Mouse (Mus musculus): Measurements from ENCODE around the gene Scnm1. TPM values are rescaled to one million over a fixed set of nuclear protein-coding genes. Genes with fewer than 3 reads are reported as not detected.

The Scnm1 gene
- total and polyA plus RNA-seq, 3 experiments: 50.5 to 59.2 (median 53.1) TPM

DNA sequence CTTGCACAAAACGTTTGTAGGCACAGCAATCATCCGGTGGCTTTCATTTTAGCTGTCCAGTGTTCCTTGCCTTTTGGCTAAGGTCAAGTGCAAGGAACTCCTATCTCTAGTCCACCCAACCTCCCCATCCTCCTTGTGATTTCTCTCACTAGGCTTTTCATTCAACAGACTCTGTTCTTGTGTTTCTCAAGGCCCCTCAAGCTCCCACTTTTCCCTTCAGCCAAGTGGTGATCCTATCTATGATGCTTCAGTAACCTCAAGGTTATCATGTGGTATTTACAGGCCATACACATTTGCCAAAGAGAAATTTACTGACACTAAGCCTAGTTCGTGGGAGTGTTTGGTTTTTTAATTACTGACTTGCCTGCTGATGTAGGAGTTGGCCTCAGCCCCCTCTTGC lies 46.1 kb upstream of the Scnm1 start:
- Histone ChIP-seq H3K27ac (ENCODE audit: insufficient read depth, low read depth) (no peak overlapping the region), H3K9ac (ENCODE audit: insufficient read depth, low read depth) (no peak overlapping the region), H3K4me1 (ENCODE audit: control insufficient read depth in 1 of 2, insufficient read depth in 2 of 2) (peaks cover 6 to 21% of the 10 kb centered on the region in 2 experiments; a peak in 2 of 4 replicates), H3K79me2 (replicated peaks; ENCODE audit: control insufficient read depth, extremely low read depth, insufficient read depth, poor library complexity, severe bottlenecking) (no peaks in the 10 kb centered on the region), H3K4me2 (ENCODE audit: insufficient read depth, low read depth, poor library complexity, severe bottlenecking) (no peak overlapping the region), H3K27me3 (replicated peaks) (no peaks in the 10 kb centered on the region), H3K36me3 (replicated peaks in 1 of 2; ENCODE audit: control insufficient read depth in 1 of 2, insufficient read depth in 1 of 2, low read length in 1 of 2) (peaks cover 9 to 41% of the 10 kb centered on the region in 2 experiments), H3K4me3 (replicated peaks in 1 of 3; ENCODE audit: low read depth in 2 of 3, low read length in 2 of 3, poor library complexity in 1 of 3) (no peak overlapping the region), H3K9me3 (replicated peaks; ENCODE audit: low read length) (no peaks in the 10 kb centered on the region)
- DNase-seq (ENCODE audit: extremely low read depth): no peak
- in situ Hi-C loops (cut with MboI; ENCODE audit: low pct_ligation_motif_present, low pct_unique_long_range_greater_than_20kb, low sequenced_read_pairs) (no loop called here), dilution Hi-C loops (cut with MboI; ENCODE audit: extremely low pct_ligation_motif_present, extremely low pct_unique_long_range_greater_than_20kb, low sequenced_read_pairs) (no loop called here)
- TF ChIP-seq MAX (IDR thresholded peaks at IDR 0.05; ENCODE audit: low read length) (no peak), ZC3H11A (IDR thresholded peaks at IDR 0.05; ENCODE audit: low read depth, low read length) (no peak), MYC (IDR thresholded peaks at IDR 0.05; ENCODE audit: low read depth, low read length) (no peak), MXI1 (IDR thresholded peaks at IDR 0.05; ENCODE audit: low read depth, low read length) (no peak), CHD2 (IDR thresholded peaks at IDR 0.05; ENCODE audit: low read length) (no peak), MAFK (IDR thresholded peaks at IDR 0.05; ENCODE audit: insufficient replicate concordance, low read length) (no peak), CTCF (conservative IDR thresholded peaks at IDR 0.05 in 1 of 2, IDR thresholded peaks at IDR 0.05 in 1 of 2; ENCODE audit: low read depth in 2 of 2, low read length in 2 of 2) (no peak)

DNA sequence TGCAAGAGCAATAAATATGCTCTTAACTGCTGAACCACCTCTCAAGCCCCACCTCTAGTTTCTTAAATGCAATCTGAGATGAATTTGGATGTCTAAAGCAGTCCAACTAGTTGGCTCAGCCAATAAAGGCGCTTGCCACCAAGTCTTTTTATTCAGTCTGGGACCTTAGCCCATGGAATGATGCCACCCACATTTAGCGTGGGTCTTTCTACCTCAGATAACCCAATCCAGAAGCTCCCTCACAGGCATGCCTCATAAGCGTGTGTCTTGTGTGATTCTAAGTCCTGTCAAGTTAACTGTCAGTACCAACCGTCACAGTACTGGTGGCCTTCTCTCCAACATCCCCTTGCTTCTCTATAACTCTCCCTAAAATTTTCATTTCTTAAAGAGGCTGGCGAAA lies 45.1 kb upstream of the Scnm1 start:
- Histone ChIP-seq H3K79me2 (replicated peaks; ENCODE audit: control insufficient read depth, extremely low read depth, insufficient read depth, poor library complexity, severe bottlenecking) (no peaks in the 10 kb centered on the region), H3K27me3 (replicated peaks) (no peaks in the 10 kb centered on the region), H3K27ac (ENCODE audit: insufficient read depth, low read depth) (no peak overlapping the region), H3K4me2 (ENCODE audit: insufficient read depth, low read depth, poor library complexity, severe bottlenecking) (no peak overlapping the region), H3K9me3 (replicated peaks; ENCODE audit: low read length) (peaks cover 2% of the 10 kb centered on the region), H3K4me1 (ENCODE audit: control insufficient read depth in 1 of 2, insufficient read depth in 2 of 2) (peaks cover 6 to 23% of the 10 kb centered on the region in 2 experiments; a peak in 2 of 4 replicates), H3K4me3 (replicated peaks in 1 of 3; ENCODE audit: low read depth in 2 of 3, low read length in 2 of 3, poor library complexity in 1 of 3) (no peak overlapping the region), H3K9ac (ENCODE audit: insufficient read depth, low read depth) (no peak overlapping the region), H3K36me3 (replicated peaks in 1 of 2; ENCODE audit: control insufficient read depth in 1 of 2, insufficient read depth in 1 of 2, low read length in 1 of 2) (peaks cover 4 to 32% of the 10 kb centered on the region in 2 experiments)
- dilution Hi-C loops (cut with MboI; ENCODE audit: extremely low pct_ligation_motif_present, extremely low pct_unique_long_range_greater_than_20kb, low sequenced_read_pairs): no loop called here
- in situ Hi-C loops (cut with MboI; ENCODE audit: low pct_ligation_motif_present, low pct_unique_long_range_greater_than_20kb, low sequenced_read_pairs): no loop called here
- TF ChIP-seq KAT2A (IDR thresholded peaks at IDR 0.05; ENCODE audit: insufficient replicate concordance, low read length) (no peak), TCF12 (IDR thresholded peaks at IDR 0.05; ENCODE audit: low read depth, low read length) (no peak), RAD21 (IDR thresholded peaks at IDR 0.05; ENCODE audit: low read depth, low read length) (no peak), JUN (IDR thresholded peaks at IDR 0.05; ENCODE audit: insufficient read depth, low read depth, low read length) (no peak), PAX5 (IDR thresholded peaks at IDR 0.05; ENCODE audit: low read length) (no peak)
- no peak for DNase-seq (ENCODE audit: extremely low read depth)

DNA sequence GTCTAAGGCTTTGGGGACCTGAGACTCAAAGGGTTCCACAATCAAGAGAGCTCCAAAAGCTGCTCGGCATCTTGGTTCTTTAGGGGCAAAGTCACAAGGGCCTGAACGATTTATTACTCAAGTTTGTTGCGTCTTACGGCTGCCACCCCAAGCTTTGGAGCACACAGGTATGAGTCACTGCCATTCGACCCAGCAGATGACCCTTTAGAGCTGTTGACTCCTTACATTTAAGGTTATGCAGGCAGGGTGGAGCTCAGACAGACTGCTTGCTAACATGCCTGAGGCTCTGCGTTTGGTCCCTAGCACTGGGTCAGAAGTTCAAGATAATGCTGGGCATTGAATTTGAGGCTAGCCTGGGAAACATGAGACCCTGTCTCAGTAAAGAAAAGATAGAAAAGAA lies 43.8 kb upstream of the Scnm1 start:
- TF ChIP-seq MAZ (IDR thresholded peaks at IDR 0.05; ENCODE audit: low read depth, low read length) (no peak), MAFK (IDR thresholded peaks at IDR 0.05; ENCODE audit: insufficient replicate concordance, low read length) (no peak), ZKSCAN1 (IDR thresholded peaks at IDR 0.05; ENCODE audit: borderline replicate concordance, low read depth, low read length) (no peak), UBTF (IDR thresholded peaks at IDR 0.05; ENCODE audit: low read depth, low read length) (no peak), PAX5 (IDR thresholded peaks at IDR 0.05; ENCODE audit: low read length) (no peak), POLR2A (IDR thresholded peaks at IDR 0.05; ENCODE audit: low read depth, low read length) (no peak), MAX (IDR thresholded peaks at IDR 0.05; ENCODE audit: low read length) (no peak), ELF1 (IDR thresholded peaks at IDR 0.05; ENCODE audit: low read depth, low read length) (no peak), SMC3 (IDR thresholded peaks at IDR 0.05; ENCODE audit: low read depth, low read length) (no peak), JUND (conservative IDR thresholded peaks at IDR 0.05; ENCODE audit: low read depth, low read length) (no peak), SIN3A (IDR thresholded peaks at IDR 0.05; ENCODE audit: low read length) (no peak), HCFC1 (IDR thresholded peaks at IDR 0.05; ENCODE audit: low read depth, low read length) (no peak), POLR2AphosphoS2 (IDR thresholded peaks at IDR 0.05; ENCODE audit: low read depth, low read length) (no peak), ZC3H11A (IDR thresholded peaks at IDR 0.05; ENCODE audit: low read depth, low read length) (no peak), ETS1 (conservative IDR thresholded peaks at IDR 0.05; ENCODE audit: low read depth, low read length) (no peak), RCOR1 (conservative IDR thresholded peaks at IDR 0.05; ENCODE audit: low read depth, low read length) (no peak), ZMIZ1 (IDR thresholded peaks at IDR 0.05; ENCODE audit: low read depth, low read length) (no peak), MXI1 (IDR thresholded peaks at IDR 0.05; ENCODE audit: low read depth, low read length) (no peak)
- DNase-seq (ENCODE audit: extremely low read depth): no peak
- Histone ChIP-seq H3K4me2 (ENCODE audit: insufficient read depth, low read depth, poor library complexity, severe bottlenecking) (no peak overlapping the region), H3K36me3 (replicated peaks in 1 of 2; ENCODE audit: control insufficient read depth in 1 of 2, insufficient read depth in 1 of 2, low read length in 1 of 2) (peaks cover 4 to 19% of the 10 kb centered on the region in 2 experiments), H3K79me2 (replicated peaks; ENCODE audit: control insufficient read depth, extremely low read depth, insufficient read depth, poor library complexity, severe bottlenecking) (no peaks in the 10 kb centered on the region), H3K9me3 (replicated peaks; ENCODE audit: low read length) (peaks cover 7% of the 10 kb centered on the region), H3K4me3 (replicated peaks in 1 of 3; ENCODE audit: low read depth in 2 of 3, low read length in 2 of 3, poor library complexity in 1 of 3) (no peak overlapping the region), H3K27me3 (replicated peaks) (no peaks in the 10 kb centered on the region), H3K27ac (ENCODE audit: insufficient read depth, low read depth) (no peak overlapping the region), H3K4me1 (ENCODE audit: control insufficient read depth in 1 of 2, insufficient read depth in 2 of 2) (peaks cover 6 to 23% of the 10 kb centered on the region in 2 experiments; a peak in 2 of 4 replicates), H3K9ac (ENCODE audit: insufficient read depth, low read depth) (no peak overlapping the region)
- in situ Hi-C loops (cut with MboI; ENCODE audit: low pct_ligation_motif_present, low pct_unique_long_range_greater_than_20kb, low sequenced_read_pairs) (no loop called here), dilution Hi-C loops (cut with MboI; ENCODE audit: extremely low pct_ligation_motif_present, extremely low pct_unique_long_range_greater_than_20kb, low sequenced_read_pairs) (no loop called here)

Data from CH12.LX (cell line).